Mouse (Mus musculus): ENCODE data around the gene Gm49721.
"Not testable (repeated sequence)": the region's sequence is repeated elsewhere in the genome, so short reads cannot be mapped to it uniquely, and the experiment has no call there.

Gene Gm49721

GRCm38 (mm10) chr17:7075519-7075918 lies 96.8 kb downstream of the Gm49721 start:
- DNase-seq (ENCODE audit: low spot score in 2 of 2) = not testable (repeated sequence)

- DNase-seq (ENCODE audit: low spot score in 2 of 2) = peak; percentile 73 to 80
Measured at GRCm38 (mm10) chr17:7079558-7079957, 100.9 kb downstream of the Gm49721 start.

- not testable (repeated sequence) for DNase-seq (ENCODE audit: low spot score in 2 of 2)
Measured at GRCm38 (mm10) chr17:7084523-7084922, 105.8 kb downstream of the Gm49721 start.

GRCm38 (mm10) chr17:7085469-7086168 lies 106.9 kb downstream of the Gm49721 start:
- not testable (repeated sequence) for DNase-seq (ENCODE audit: low spot score in 2 of 2)

- not testable (repeated sequence) for DNase-seq (ENCODE audit: low spot score in 2 of 2)
Measured at GRCm38 (mm10) chr17:7086836-7087235, 108.1 kb downstream of the Gm49721 start.
